Mouse (Mus musculus): ENCODE results near the gene Nav2.

- TF ChIP-seq CTCF (IDR thresholded peaks at IDR 0.05; ENCODE audit: borderline replicate concordance, insufficient read depth, low read depth, low read length) (peak; percentile 40; the same call in 1 of the 2 replicates), POLR2A (IDR thresholded peaks at IDR 0.05; ENCODE audit: borderline replicate concordance, insufficient read depth, low read length) (no peak)
Measured at GRCm38 (mm10) chr7:49493210-49493609, 584.7 kb downstream of the Nav2 start.

Data from cerebellum, adult 2 months (tissue).